Mouse (Mus musculus) heart, embryonic 11.5 days (tissue): Measurements from ENCODE around the gene Ifna14. TPM values are rescaled to one million over a fixed set of nuclear protein-coding genes. Genes with fewer than 3 reads are reported as not detected.

Experiments used
- ATAC-seq: fragments of 200-750 bp; cut with Nextera tagmentation; replicated peaks from 2 replicates; pipeline ENCODE4 v1.8.0; 2017; ENCODE audit warnings: moderate library complexity; ENCODE audit not compliant: insufficient number of reproducible peaks, low FRiP score, low TSS enrichment
- H3K27ac ChIP-seq: fragments of 300-500 bp; sonication (generic); 2 replicates; pipeline ENCODE4 v1.5.1; 2014; ENCODE audit warnings: mild to moderate bottlenecking, low read depth, low read length
- H3K27me3 ChIP-seq: fragments of 300-500 bp; sonication (generic); 2 replicates; pipeline ENCODE4 v1.6.1; 2014; ENCODE audit warnings: mild to moderate bottlenecking, low read length, mixed read lengths; ENCODE audit not compliant: control insufficient read depth, insufficient read depth
- H3K36me3 ChIP-seq: fragments of 300-500 bp; sonication (generic); 2 replicates; pipeline ENCODE4 v1.6.1; 2014; ENCODE audit warnings: mild to moderate bottlenecking, low read length, moderate library complexity, mixed read lengths; ENCODE audit not compliant: control insufficient read depth, insufficient read depth
- H3K4me1 ChIP-seq: fragments of 300-500 bp; sonication (generic); 2 replicates; pipeline ENCODE4 v1.6.1; 2014; ENCODE audit warnings: low read length; ENCODE audit not compliant: control insufficient read depth, insufficient read depth
- H3K4me2 ChIP-seq: fragments of 300-500 bp; sonication (generic); 2 replicates; pipeline ENCODE4 v1.6.1; 2014; ENCODE audit warnings: mild to moderate bottlenecking, moderate library complexity
- H3K4me3 ChIP-seq: fragments of 300-500 bp; sonication (generic); 2 replicates; pipeline ENCODE4 v1.5.1; 2014; ENCODE audit warnings: low read depth, low read length
- H3K9ac ChIP-seq: fragments of 300-500 bp; sonication (generic); 2 replicates; pipeline ENCODE4 v1.6.1; 2014; ENCODE audit warnings: mild to moderate bottlenecking, low read depth, low read length, moderate library complexity
- H3K9me3 ChIP-seq: fragments of 300-500 bp; sonication (generic); replicated peaks from 2 replicates; pipeline ENCODE4 v1.6.1; 2016; ENCODE audit warnings: low read length; ENCODE audit not compliant: control insufficient read depth
- WGBS: fragments of 180-500 bp; shearing (Covaris S2); extraction: QIAGEN DNeasy Blood & Tissue Kit; methylation state at CpG from one replicate; pipeline ENCODE4 v1.1.7; 2014; ENCODE audit not compliant: insufficient replicate concordance; 5-methylcytosine and 5-hydroxymethylcytosine counted together
- polyA plus RNA-seq: library from polyadenylated mRNA; unstranded; fragments of >200 nt; fragmentation: Nextera tagmentation; extraction: Ambion mirVana; gene quantifications from 2 replicates; pipeline ENCODE4 v1.2.1, GENCODE M21; 2014

The Ifna14 gene
- polyA plus RNA-seq, 1 experiment from 2014 or later, result not detected

DNA sequence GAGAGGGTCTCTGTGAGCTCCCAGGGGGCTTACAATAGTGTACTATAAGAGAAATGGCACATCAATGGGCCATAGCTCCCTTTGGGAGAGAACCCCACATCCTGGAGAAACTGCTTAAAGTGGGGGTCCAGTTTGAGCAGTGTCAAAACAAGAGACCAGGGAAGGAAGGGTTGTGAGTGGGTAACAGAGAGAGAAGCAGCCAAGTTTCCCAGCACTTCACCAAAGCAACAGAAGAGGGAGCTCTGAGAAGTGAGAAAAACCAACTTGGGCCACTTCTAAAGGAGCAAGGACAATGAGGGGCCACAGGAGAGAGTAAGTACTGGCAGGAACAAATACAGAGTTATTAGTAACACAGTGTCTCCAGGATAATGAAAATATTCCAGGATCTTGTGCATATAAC is 48.4 kb downstream of the Ifna14 start:
- no peak overlapping the region for H3K27ac ChIP-seq
- no peak overlapping the region for H3K4me3 ChIP-seq
- 0 out of 2 replicates have a peak, but pooled peaks cover 2% of the 10 kb centered on the region for H3K4me1 ChIP-seq
- no peak overlapping the region for H3K4me2 ChIP-seq
- H3K36me3 ChIP-seq, result no peaks in the 10 kb centered on the region
- no peak overlapping the region for H3K9ac ChIP-seq
- no peaks in the 10 kb centered on the region for H3K9me3 ChIP-seq
- no peaks in the 10 kb centered on the region for H3K27me3 ChIP-seq
- ATAC-seq, result no peak

DNA sequence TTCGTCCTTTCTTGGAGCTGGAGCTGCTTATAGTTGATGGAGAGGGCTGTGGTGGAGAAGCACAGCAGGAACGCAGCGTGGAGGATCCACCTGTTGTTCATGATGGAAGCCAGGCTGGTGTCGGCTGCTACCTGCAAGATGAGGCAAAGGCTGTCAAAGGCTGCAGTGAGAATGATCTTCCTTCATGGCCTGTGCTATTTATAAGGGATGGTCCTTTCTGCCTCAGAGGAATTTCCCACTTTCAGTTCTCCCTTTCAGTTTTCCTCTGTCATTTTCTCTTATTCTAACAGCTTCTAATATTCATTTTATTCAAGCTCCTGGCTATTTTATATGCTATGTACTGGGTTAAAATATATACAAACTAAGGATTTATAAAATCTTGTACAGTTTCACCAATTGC is 48.9 kb downstream of the Ifna14 start, which contains the start of gene Ifnb1:
Gene Ifnb1, minus strand, starts transcription at position 101 of the 400 bp plus-strand sequence.
- no peak within 1 kb of the TSS for H3K27ac ChIP-seq
- no peak within 1 kb of the TSS for H3K4me2 ChIP-seq
- no peaks in the 10 kb centered on the region for H3K27me3 ChIP-seq
- H3K9ac ChIP-seq, result no peak within 1 kb of the TSS
- 78% methylated on average over 4 of the region's 4 CpGs for WGBS
- no peaks in the 10 kb centered on the region for H3K36me3 ChIP-seq
- H3K4me3 ChIP-seq, result no peak within 1 kb of the TSS
- 0 out of 2 replicates have a peak, but pooled peaks cover 2% of the 10 kb centered on the region for H3K4me1 ChIP-seq
- ATAC-seq, result no peak
- no peaks in the 10 kb centered on the region for H3K9me3 ChIP-seq

Other genes with a start within 250 kb of the Ifna14 start
- gene Hacd4, start 132.9 kb downstream of the Ifna14 start, polyA plus RNA-seq, result 8.0 and 8.1 TPM in 2 replicates
- gene Ifnb1, start 49.0 kb downstream of the Ifna14 start, polyA plus RNA-seq, result not detected in 2 replicates
- gene Ifna15, start 13.6 kb downstream of the Ifna14 start, polyA plus RNA-seq, result not detected in 2 replicates
- not detected in 2 replicates for gene Ifna9, start 20.6 kb upstream of the Ifna14 start, polyA plus RNA-seq
- gene Ifna12, start 31.6 kb upstream of the Ifna14 start, polyA plus RNA-seq, result not detected in 2 replicates
- gene C87499, start 62.6 kb upstream of the Ifna14 start, polyA plus RNA-seq, result not detected in 2 replicates
- gene Ifna13, start 72.7 kb upstream of the Ifna14 start, polyA plus RNA-seq, result not detected in 2 replicates
- gene Ifna16, start 105.1 kb upstream of the Ifna14 start, polyA plus RNA-seq, result not detected in 2 replicates
- gene Ifna2, start 112.1 kb upstream of the Ifna14 start, polyA plus RNA-seq, result not detected in 2 replicates
- not detected in 2 replicates for gene Ifnab, start 119.6 kb upstream of the Ifna14 start, polyA plus RNA-seq
- 0.63 and 0.87 TPM in 2 replicates for gene Gm26566, start 150.0 kb upstream of the Ifna14 start, polyA plus RNA-seq
- 99.9 and 113 TPM in 2 replicates for gene Klhl9, start 150.7 kb upstream of the Ifna14 start, polyA plus RNA-seq
- not detected in 2 replicates for gene Gm13271, start 183.1 kb upstream of the Ifna14 start, polyA plus RNA-seq
- 0.39 and 0.56 TPM in 2 replicates for gene Gm13283, start 188.3 kb upstream of the Ifna14 start, polyA plus RNA-seq
- gene Gm13290, start 202.0 kb upstream of the Ifna14 start, polyA plus RNA-seq, result 0.61 TPM in 1 of 2 replicates, not detected in the other
- not detected in 2 replicates for gene Gm13289, start 205.1 kb upstream of the Ifna14 start, polyA plus RNA-seq
- gene Gm13272, start 208.1 kb upstream of the Ifna14 start, polyA plus RNA-seq, result not detected in 2 replicates
- not detected in 2 replicates for gene Ifnz, start 210.3 kb upstream of the Ifna14 start, polyA plus RNA-seq
- gene Gm13276, start 213.9 kb upstream of the Ifna14 start, polyA plus RNA-seq, result not detected in 2 replicates
- gene Gm13277, start 216.8 kb upstream of the Ifna14 start, polyA plus RNA-seq, result not detected in 2 replicates
- gene Gm13278, start 219.8 kb upstream of the Ifna14 start, polyA plus RNA-seq, result not detected in 2 replicates
- gene Gm13275, start 222.7 kb upstream of the Ifna14 start, polyA plus RNA-seq, result 0.47 TPM in 1 of 2 replicates, not detected in the other
- not detected in 2 replicates for gene Gm13279, start 225.6 kb upstream of the Ifna14 start, polyA plus RNA-seq
- gene Gm13285, start 227.9 kb upstream of the Ifna14 start, polyA plus RNA-seq, result 0.27 and 0.76 TPM in 2 replicates
- gene Gm13287, start 231.5 kb upstream of the Ifna14 start, polyA plus RNA-seq, result not detected in 2 replicates
- gene Gm13288, start 233.7 kb upstream of the Ifna14 start, polyA plus RNA-seq, result not detected in 2 replicates
- gene Ifna7, start 244.4 kb upstream of the Ifna14 start, polyA plus RNA-seq, result not detected in 2 replicates
- gene Ifna11, start 248.2 kb upstream of the Ifna14 start, polyA plus RNA-seq, result not detected in 2 replicates